Mouse (Mus musculus): ENCODE results near the gene Idh2.

DNA sequence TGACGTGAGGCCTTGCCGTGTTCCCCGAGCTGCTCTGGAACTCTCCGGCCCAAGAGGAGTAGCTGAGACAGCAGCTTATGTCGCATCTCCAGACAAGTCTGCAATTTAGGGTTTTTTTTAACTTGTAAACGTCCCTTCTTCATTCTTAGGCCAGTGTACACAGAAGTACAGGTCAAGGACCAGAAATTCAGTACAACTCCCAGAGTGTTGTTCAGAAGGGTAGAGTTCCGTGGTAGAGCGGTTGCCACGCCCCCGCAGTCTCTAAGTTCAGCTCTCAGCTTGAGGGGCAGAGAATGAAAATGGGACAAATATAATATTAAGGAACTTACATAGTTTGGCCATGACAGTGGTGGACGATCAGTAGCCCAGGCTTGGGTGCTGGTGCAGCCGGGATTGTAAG, 59.4 kb downstream of the Idh2 start:
- TF ChIP-seq NANOG (IDR thresholded peaks at IDR 0.05; ENCODE audit: borderline replicate concordance, low read length) (no peak), CTCF (conservative IDR thresholded peaks at IDR 0.05; ENCODE audit: low read length) (no peak), POU5F1 (IDR thresholded peaks at IDR 0.05; ENCODE audit: borderline replicate concordance, low read length) (no peak)
